In genomic region chr15:31921485-31921884, GRCm38 (mm10) we compare ENCODE assay signal across 12 mouse cellular contexts.
DNase-seq lines count a peak whose midpoint lies in the region; ATAC-seq lines count a peak whose summit lies in the region.
"Had no signal": no experiment of that assay in that cellular context is flagged by ENCODE, and none has a peak within 500 bp of the region (broad histone marks: within the 10 kb centered on the region; RNA-seq: fewer than 3 reads in every experiment).

No protein-coding gene starts in this region.

- H3K27ac ChIP-seq in forebrain, embryonic 14.5 days (ENCODE audit: low read depth, low read length) = no peak overlapping the region
- H3K27ac ChIP-seq in forebrain, embryonic 15.5 days (replicated peaks) = no peak overlapping the region
- peak overlapping the region; percentile 44; the same call in 1 of the 2 replicates for H3K27ac ChIP-seq in lung, embryonic 15.5 days
- H3K27ac ChIP-seq: hindbrain, embryonic 14.5 days had no signal

- 0 out of 2 replicates have a peak, but pooled peaks cover 2% of the 10 kb centered on the region for H3K9me3 ChIP-seq in forebrain, embryonic 14.5 days (replicated peaks; ENCODE audit: control insufficient read depth, low read length)
- H3K9me3 ChIP-seq in forebrain, embryonic 15.5 days = no peaks in the 10 kb centered on the region
- H3K9me3 ChIP-seq in lung, embryonic 15.5 days = no peaks in the 10 kb centered on the region

- H3K36me3 ChIP-seq in forebrain, embryonic 14.5 days (ENCODE audit: control insufficient read depth, insufficient read depth, low read length) = no peaks in the 10 kb centered on the region
- no peaks in the 10 kb centered on the region for H3K36me3 ChIP-seq in forebrain, embryonic 15.5 days
- no peaks in the 10 kb centered on the region for H3K36me3 ChIP-seq in lung, embryonic 15.5 days

- 74% methylated on average over 3 of the region's 3 CpGs for WGBS in forebrain, embryonic 14.5 days
- WGBS in forebrain, embryonic 15.5 days = 68% methylated on average over 3 of the region's 3 CpGs
- WGBS in lung, embryonic 15.5 days = 38% methylated on average over 3 of the region's 3 CpGs

- no peak for ATAC-seq in forebrain, embryonic 14.5 days
- no peak for ATAC-seq in forebrain, embryonic 15.5 days (replicated peaks)
- ATAC-seq in lung, embryonic 15.5 days (ENCODE audit: borderline replicate concordance, extremely low read depth, low FRiP score, low TSS enrichment) = 0 out of 2 replicates have a peak, but pooled peaks have one; percentile 14

- H3K4me3 ChIP-seq in forebrain, embryonic 14.5 days (ENCODE audit: low read depth, low read length) = no peak overlapping the region
- no peak overlapping the region for H3K4me3 ChIP-seq in forebrain, embryonic 15.5 days
- no peak overlapping the region for H3K4me3 ChIP-seq in lung, embryonic 15.5 days

- no peak overlapping the region for H3K9ac ChIP-seq in forebrain, embryonic 14.5 days (ENCODE audit: low read length)
- no peak overlapping the region for H3K9ac ChIP-seq in forebrain, embryonic 15.5 days (replicated peaks)
- no peak overlapping the region for H3K9ac ChIP-seq in lung, embryonic 15.5 days
- H3K9ac ChIP-seq: hindbrain, embryonic 14.5 days had no signal

- DNase-seq in forebrain, embryonic 14.5 days (ENCODE audit: low spot score) = peak; percentile 38
- no peak for DNase-seq in lung, postnatal 10 days
- DNase-seq in cerebellum, adult 9-11 months = peak; percentile 75
- DNase-seq in lung, postnatal 25 days (ENCODE audit: low spot score) = peak; percentile 7
- no peak for DNase-seq in kidney, postnatal 14 days
- DNase-seq in thymus, postnatal 4 days = no peak
- DNase-seq: adrenal gland, postnatal 14 days; gastrocnemius, postnatal 36 days; kidney, adult 2 months had no signal

- H3K4me2 ChIP-seq in forebrain, embryonic 14.5 days (ENCODE audit: low read length) = no peak overlapping the region
- H3K4me2 ChIP-seq in forebrain, embryonic 15.5 days (replicated peaks) = no peak overlapping the region
- no peak overlapping the region for H3K4me2 ChIP-seq in lung, embryonic 15.5 days
- H3K4me2 ChIP-seq: hindbrain, embryonic 14.5 days had no signal

- no peaks in the 10 kb centered on the region for H3K27me3 ChIP-seq in forebrain, embryonic 14.5 days (replicated peaks; ENCODE audit: control insufficient read depth, insufficient read depth, low read length)
- H3K27me3 ChIP-seq in forebrain, embryonic 15.5 days = no peaks in the 10 kb centered on the region
- H3K27me3 ChIP-seq in lung, embryonic 15.5 days = no peaks in the 10 kb centered on the region

- no peaks in the 10 kb centered on the region for H3K4me1 ChIP-seq in forebrain, embryonic 14.5 days (ENCODE audit: control insufficient read depth, insufficient read depth, low read length)
- no peaks in the 10 kb centered on the region for H3K4me1 ChIP-seq in forebrain, embryonic 15.5 days
- H3K4me1 ChIP-seq in lung, embryonic 15.5 days = 0 out of 2 replicates have a peak, but pooled peaks cover 6% of the 10 kb centered on the region

Comparison
In these comparisons a context has a peak if more than half of its experiments do, and no peak if none do; other contexts are left out.
1. DNase-seq: peak in forebrain, embryonic 14.5 days (single experiment), cerebellum, adult 9-11 months (single experiment) and lung, postnatal 25 days (single experiment); none in lung, postnatal 10 days (single experiment), kidney, postnatal 14 days (single experiment) and thymus, postnatal 4 days (single experiment).